Mouse (Mus musculus) heart, postnatal 0 days (tissue): ENCODE results near the gene Cptp.
A peak's percentile ranks its signal among the peaks of the same experiment; 100 is the strongest.

ENCODE experiments used
- CTCF ChIP-seq: IDR thresholded peaks from 2 replicates; pipeline ENCODE4 v1.5.1; 2016; ENCODE audit warnings: antibody characterized with exemption, control low read depth, low read depth
- EP300 ChIP-seq: IDR thresholded peaks from 2 replicates; pipeline ENCODE4 v1.6.1; 2016; ENCODE audit warnings: antibody characterized with exemption, low read depth

DNA sequence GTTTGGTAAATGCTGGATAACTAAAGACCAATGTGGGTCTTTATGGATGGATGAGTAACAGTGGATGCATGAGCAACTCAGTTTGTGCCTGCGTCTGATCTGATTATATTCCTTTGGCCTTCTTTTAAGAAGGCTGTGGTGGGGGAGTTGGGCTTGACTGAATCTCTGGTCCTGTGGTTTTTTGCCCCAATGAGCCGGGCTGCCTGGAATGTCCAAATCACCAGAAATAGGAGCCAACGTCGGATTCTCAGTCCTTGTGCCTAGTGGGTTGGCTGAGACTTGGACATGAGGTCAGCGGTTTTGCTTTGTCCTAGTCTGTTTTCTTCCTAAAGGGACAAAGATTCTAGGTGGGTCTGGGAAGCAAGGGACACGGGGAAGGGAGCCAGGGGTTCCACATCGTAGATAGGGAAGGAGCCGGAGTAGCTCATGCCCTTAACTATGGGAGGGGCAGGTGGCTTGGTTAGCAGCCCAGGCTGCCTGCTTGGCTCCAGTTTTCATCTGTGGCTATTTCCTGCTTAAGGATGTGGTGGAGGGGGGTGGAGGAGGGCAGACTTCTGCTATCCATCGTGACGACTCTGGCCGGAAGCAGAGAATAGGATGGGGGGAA, 31.7 kb downstream of the Cptp start:
- TF ChIP-seq CTCF (no peak), EP300 (0 out of 2 replicates have a peak, but pooled peaks have one; percentile 15)
